Mouse (Mus musculus) MEL (cell line): ENCODE measurements around the gene Clptm1.

Experiments
- BHLHE40 ChIP-seq: IDR thresholded peaks from 2 replicates; pipeline ENCODE4 v1.6.1; 2012; ENCODE audit warnings: low read depth, mild to moderate bottlenecking, inconsistent platforms, low read length, improper control_type of control experiment, borderline replicate concordance
- CTCF ChIP-seq, 3 experiments: IDR thresholded peaks in 2 of 3; conservative IDR thresholded peaks in 1 of 3; 2 replicates each; pipeline ENCODE4 v1.5.1; 2011 to 2012; ENCODE audit warnings: low read length in 3 of 3, low read depth in 2 of 3, mild to moderate bottlenecking in 2 of 3, improper control_type of control experiment in 1 of 3, inconsistent platforms in 1 of 3, mixed read lengths in 1 of 3, moderate library complexity in 1 of 3; ENCODE audit not compliant: control insufficient read depth in 1 of 3, insufficient read depth in 1 of 3, poor library complexity in 1 of 3, severe bottlenecking in 1 of 3
- EP300 ChIP-seq, 2 experiments: IDR thresholded peaks; 2 replicates each; pipeline ENCODE4 v1.6.1; 2011; ENCODE audit warnings: improper control_type of control experiment in 2 of 2, low read length in 2 of 2, low read depth in 1 of 2, mild to moderate bottlenecking in 1 of 2
- MAX ChIP-seq: IDR thresholded peaks from 2 replicates; pipeline ENCODE4 v1.6.1; 2011; ENCODE audit warnings: low read length, improper control_type of control experiment
- POLR2AphosphoS2 ChIP-seq: IDR thresholded peaks from 2 replicates; pipeline ENCODE4 v1.6.1; 2011; ENCODE audit warnings: low read length, improper control_type of control experiment
- POLR2AphosphoS5 ChIP-seq: IDR thresholded peaks from 2 replicates; pipeline ENCODE4 v1.6.1; 2012; ENCODE audit warnings: low read depth, borderline replicate concordance, mild to moderate bottlenecking, inconsistent platforms, low read length, moderate library complexity, mixed read lengths
- RAD21 ChIP-seq: IDR thresholded peaks from 2 replicates; pipeline ENCODE4 v1.6.1; 2011; ENCODE audit warnings: mild to moderate bottlenecking, low read depth, low read length, improper control_type of control experiment

GRCm38 (mm10) chr7:19609641-19610332 lies 55.0 kb downstream of the Clptm1 start:
- 0 out of 6 replicates have a peak, but pooled peaks of 1 of the 3 experiments have one; percentile 7 for TF ChIP-seq CTCF (IDR thresholded peaks at IDR 0.05 in 2 of 3, conservative IDR thresholded peaks at IDR 0.05 in 1 of 3; ENCODE audit: control insufficient read depth in 1 of 3, insufficient read depth in 1 of 3, low read depth in 2 of 3, low read length in 3 of 3, poor library complexity in 1 of 3, severe bottlenecking in 1 of 3)
- no peak for TF ChIP-seq EP300 (IDR thresholded peaks at IDR 0.05; ENCODE audit: low read depth in 1 of 2, low read length in 2 of 2)
- no peak for TF ChIP-seq RAD21
- TF ChIP-seq POLR2AphosphoS5 = no peak
- no peak for TF ChIP-seq POLR2AphosphoS2
- no peak for TF ChIP-seq BHLHE40
- no peak for TF ChIP-seq MAX
